15 mouse cellular contexts compared by ENCODE assay signal in genomic region chr7:28505585-28505984, GRCm38 (mm10). TPM values are rescaled to one million over a fixed set of nuclear protein-coding genes. Genes with fewer than 3 reads are reported as not detected.
A peak's percentile ranks its signal among the peaks of the same experiment; 100 is the strongest.
DNase-seq lines count a peak whose midpoint lies in the region; ATAC-seq and TF ChIP-seq lines count a peak whose summit lies in the region.
"Had no signal": no experiment of that assay in that cellular context is flagged by ENCODE, and none has a peak within 500 bp of the region (broad histone marks: within the 10 kb centered on the region; RNA-seq: fewer than 3 reads in every experiment).

No protein-coding gene starts in this region.

- 10% methylated on average over 5 of the region's 5 CpGs for WGBS in forebrain, embryonic 11.5 days
- whole genome bisulfite sequencing in forebrain, postnatal 0 days = 8% methylated on average over 5 of the region's 5 CpGs
- 1% methylated on average over 5 of the region's 5 CpGs for WGBS in stomach, postnatal 0 days

- no peak overlapping the region for H3K4me3 ChIP-seq in forebrain, embryonic 11.5 days (ENCODE audit: low read depth, low read length)
- no peak overlapping the region for H3K4me3 ChIP-seq in forebrain, postnatal 0 days (ENCODE audit: low read depth, low read length)
- H3K4me3 ChIP-seq in stomach, postnatal 0 days (ENCODE audit: low read depth, low read length) = no peak overlapping the region
- H3K4me3 ChIP-seq: forebrain, embryonic 10.5 days; hindbrain, embryonic 12.5 days; layer of hippocampus, adult 2 months; liver, embryonic 13.5 days had no signal

- TF ChIP-seq CTCF in forebrain, postnatal 0 days (IDR thresholded peaks at IDR 0.05; ENCODE audit: low read depth) = no peak
- no peak for TF ChIP-seq CTCF in stomach, postnatal 0 days (IDR thresholded peaks at IDR 0.05; ENCODE audit: low read depth)

- H3K27me3 ChIP-seq in forebrain, embryonic 11.5 days (ENCODE audit: control insufficient read depth, insufficient read depth, low read length) = no peaks in the 10 kb centered on the region
- no peaks in the 10 kb centered on the region for H3K27me3 ChIP-seq in forebrain, postnatal 0 days (ENCODE audit: insufficient read depth, low read length)
- no peaks in the 10 kb centered on the region for H3K27me3 ChIP-seq in stomach, postnatal 0 days (ENCODE audit: control insufficient read depth, insufficient read depth, low read length)
- H3K27me3 ChIP-seq: hindbrain, embryonic 12.5 days; liver, embryonic 13.5 days had no signal

- DNase-seq in forebrain, embryonic 11.5 days (ENCODE audit: low spot score) = peak; percentile 55
- no peak for DNase-seq in forebrain, postnatal 0 days
- DNase-seq in ovary, postnatal 36 days (ENCODE audit: low spot score) = peak; percentile 29
- DNase-seq in ovary, postnatal 14 days (ENCODE audit: low spot score) = no peak
- DNase-seq in embryo, embryonic 10 days (ENCODE audit: low spot score) = peak; percentile 62
- DNase-seq in stomach, postnatal 0 days (ENCODE audit: low spot score) = peak; percentile 51
- no peak for DNase-seq in spleen, postnatal 4 days (ENCODE audit: low spot score in 2 of 2)
- no peak for DNase-seq in heart, adult 8-10 months (ENCODE audit: low spot score)
- DNase-seq: cerebellum, postnatal 10 days; liver, embryonic 13.5 days had no signal

- no peaks in the 10 kb centered on the region for H3K36me3 ChIP-seq in forebrain, embryonic 11.5 days (ENCODE audit: control insufficient read depth, insufficient read depth, low read length)
- H3K36me3 ChIP-seq in forebrain, postnatal 0 days (ENCODE audit: insufficient read depth) = no peaks in the 10 kb centered on the region
- H3K36me3 ChIP-seq in stomach, postnatal 0 days (ENCODE audit: control insufficient read depth, insufficient read depth, low read length) = no peaks in the 10 kb centered on the region
- H3K36me3 ChIP-seq: forebrain, embryonic 10.5 days; hindbrain, embryonic 12.5 days; liver, embryonic 13.5 days had no signal

- no peak overlapping the region for H3K4me2 ChIP-seq in forebrain, embryonic 11.5 days (ENCODE audit: low read depth, low read length, severe bottlenecking)
- H3K4me2 ChIP-seq in forebrain, postnatal 0 days (ENCODE audit: low read depth) = no peak overlapping the region
- no peak overlapping the region for H3K4me2 ChIP-seq in stomach, postnatal 0 days (replicated peaks; ENCODE audit: low read depth)
- H3K4me2 ChIP-seq: hindbrain, embryonic 12.5 days; liver, embryonic 13.5 days; midbrain, embryonic 11.5 days had no signal

- no peak overlapping the region for H3K27ac ChIP-seq in forebrain, embryonic 11.5 days (ENCODE audit: low read depth, low read length)
- H3K27ac ChIP-seq in forebrain, postnatal 0 days (ENCODE audit: low read depth, low read length) = no peak overlapping the region
- no peak overlapping the region for H3K27ac ChIP-seq in stomach, postnatal 0 days (replicated peaks)
- H3K27ac ChIP-seq: forebrain, embryonic 10.5 days; hindbrain, embryonic 12.5 days; layer of hippocampus, adult 2 months; liver, embryonic 13.5 days had no signal

- no peak for ATAC-seq in forebrain, embryonic 11.5 days (replicated peaks; ENCODE audit: low FRiP score)
- no peak for ATAC-seq in forebrain, postnatal 0 days
- no peak for ATAC-seq in stomach, postnatal 0 days (ENCODE audit: low FRiP score, low TSS enrichment)

- TF ChIP-seq EP300 in stomach, postnatal 0 days (optimal IDR thresholded peaks at IDR 0.05) = no peak

- no peaks in the 10 kb centered on the region for H3K9me3 ChIP-seq in forebrain, embryonic 11.5 days (ENCODE audit: control insufficient read depth, low read length)
- H3K9me3 ChIP-seq in forebrain, postnatal 0 days (ENCODE audit: low read length) = no peaks in the 10 kb centered on the region
- H3K9me3 ChIP-seq in stomach, postnatal 0 days (ENCODE audit: control insufficient read depth, low read length) = no peaks in the 10 kb centered on the region
- H3K9me3 ChIP-seq: liver, embryonic 13.5 days had no signal

- no peaks in the 10 kb centered on the region for H3K4me1 ChIP-seq in forebrain, embryonic 11.5 days (replicated peaks; ENCODE audit: control insufficient read depth, insufficient read depth, low read length)
- no peaks in the 10 kb centered on the region for H3K4me1 ChIP-seq in forebrain, postnatal 0 days (ENCODE audit: insufficient read depth)
- no peaks in the 10 kb centered on the region for H3K4me1 ChIP-seq in stomach, postnatal 0 days (replicated peaks; ENCODE audit: control insufficient read depth, insufficient read depth)
- H3K4me1 ChIP-seq: forebrain, embryonic 10.5 days; hindbrain, embryonic 12.5 days; liver, embryonic 13.5 days had no signal

- no peak overlapping the region for H3K9ac ChIP-seq in forebrain, embryonic 11.5 days (ENCODE audit: low read length)
- H3K9ac ChIP-seq in forebrain, postnatal 0 days = no peak overlapping the region
- no peak overlapping the region for H3K9ac ChIP-seq in stomach, postnatal 0 days (ENCODE audit: low read length)
- H3K9ac ChIP-seq: hindbrain, embryonic 12.5 days; liver, embryonic 13.5 days had no signal

RNA-seq across cellular contexts. Expression of gene Ifnl2, which starts 4.7 kb away (rescaled TPM):
- polyA plus RNA-seq in forebrain, embryonic 11.5 days (2014; fragmentation: Nextera tagmentation; extraction: Ambion mirVana) = not detected in 2 replicates
- not detected in 2 replicates for total RNA-seq in forebrain, postnatal 0 days (2014; rRNA removed)
- not detected in 2 replicates for polyA plus RNA-seq in forebrain, postnatal 0 days (2015; fragmentation: Nextera tagmentation; extraction: Ambion mirVana)
- polyA plus RNA-seq in stomach, postnatal 0 days (2015; fragmentation: Nextera tagmentation; extraction: Ambion mirVana) = not detected in 2 replicates
- total RNA-seq in heart, adult 8-10 months (2022) = not detected
- total RNA-seq: layer of hippocampus, adult 2 months had no signal
- polyA plus RNA-seq: forebrain, embryonic 10.5 days; gonadal fat pad, adult 2 months; hindbrain, embryonic 12.5 days; liver, embryonic 13.5 days; midbrain, embryonic 11.5 days had no signal

RNA-seq across cellular contexts. Expression of gene Ifnl3, which starts 17.1 kb away (rescaled TPM):
- polyA plus RNA-seq in forebrain, embryonic 11.5 days (2014; fragmentation: Nextera tagmentation; extraction: Ambion mirVana) = not detected in 2 replicates
- total RNA-seq in forebrain, postnatal 0 days (2014; rRNA removed) = not detected in 2 replicates
- polyA plus RNA-seq in forebrain, postnatal 0 days (2015; fragmentation: Nextera tagmentation; extraction: Ambion mirVana) = not detected in 2 replicates
- not detected in 2 replicates for polyA plus RNA-seq in stomach, postnatal 0 days (2015; fragmentation: Nextera tagmentation; extraction: Ambion mirVana)
- total RNA-seq in heart, adult 8-10 months (2022) = not detected
- total RNA-seq: layer of hippocampus, adult 2 months had no signal
- polyA plus RNA-seq: forebrain, embryonic 10.5 days; gonadal fat pad, adult 2 months; hindbrain, embryonic 12.5 days; liver, embryonic 13.5 days; midbrain, embryonic 11.5 days had no signal

RNA-seq across cellular contexts. Expression of gene Sycn, which starts 35.1 kb away (rescaled TPM):
- not detected in 2 replicates for polyA plus RNA-seq in forebrain, embryonic 11.5 days (2014; fragmentation: Nextera tagmentation; extraction: Ambion mirVana)
- not detected in 2 replicates for total RNA-seq in forebrain, postnatal 0 days (2014; rRNA removed)
- not detected in 2 replicates for polyA plus RNA-seq in forebrain, postnatal 0 days (2015; fragmentation: Nextera tagmentation; extraction: Ambion mirVana)
- polyA plus RNA-seq in stomach, postnatal 0 days (2015; fragmentation: Nextera tagmentation; extraction: Ambion mirVana) = 87.1 and 87.6 TPM in 2 replicates
- not detected for total RNA-seq in heart, adult 8-10 months (2022)
- total RNA-seq: layer of hippocampus, adult 2 months had no signal
- polyA plus RNA-seq: forebrain, embryonic 10.5 days; hindbrain, embryonic 12.5 days; liver, embryonic 13.5 days; midbrain, embryonic 11.5 days had no signal

RNA-seq across cellular contexts. Expression of gene Nccrp1, which starts 41.5 kb away (rescaled TPM):
- not detected in 2 replicates for polyA plus RNA-seq in forebrain, embryonic 11.5 days (2014; fragmentation: Nextera tagmentation; extraction: Ambion mirVana)
- 0.10 and 0.15 TPM in 2 replicates for total RNA-seq in forebrain, postnatal 0 days (2014; rRNA removed)
- polyA plus RNA-seq in forebrain, postnatal 0 days (2015; fragmentation: Nextera tagmentation; extraction: Ambion mirVana) = 0.09 TPM in 1 of 2 replicates, not detected in the other
- polyA plus RNA-seq in stomach, postnatal 0 days (2015; fragmentation: Nextera tagmentation; extraction: Ambion mirVana) = 20.1 and 27.2 TPM in 2 replicates
- total RNA-seq in heart, adult 8-10 months (2022) = not detected
- polyA plus RNA-seq: forebrain, embryonic 10.5 days; hindbrain, embryonic 12.5 days; liver, embryonic 13.5 days; midbrain, embryonic 11.5 days had no signal

RNA-seq across cellular contexts. Expression of gene Lrfn1, which starts 53.8 kb away (rescaled TPM):
- polyA plus RNA-seq in forebrain, embryonic 11.5 days (2014; fragmentation: Nextera tagmentation; extraction: Ambion mirVana) = 6.1 and 8.2 TPM in 2 replicates
- 57.7 and 88.3 TPM in 2 replicates for total RNA-seq in forebrain, postnatal 0 days (2014; rRNA removed)
- 16.0 and 21.2 TPM in 2 replicates for polyA plus RNA-seq in forebrain, postnatal 0 days (2015; fragmentation: Nextera tagmentation; extraction: Ambion mirVana)
- 0.96 and 1.3 TPM in 2 replicates for polyA plus RNA-seq in stomach, postnatal 0 days (2015; fragmentation: Nextera tagmentation; extraction: Ambion mirVana)
- total RNA-seq in heart, adult 8-10 months (2022) = under 1 TPM; 0.43 to 0.82 (median 0.61) TPM

Comparison
In these comparisons a context has a peak if more than half of its experiments do, and no peak if none do; other contexts are left out.
1. DNase-seq: peak in forebrain, embryonic 11.5 days (single experiment), ovary, postnatal 36 days (single experiment), embryo, embryonic 10 days (single experiment) and stomach, postnatal 0 days (single experiment); none in forebrain, postnatal 0 days (single experiment), ovary, postnatal 14 days (single experiment), spleen, postnatal 4 days (0 of 2) and heart, adult 8-10 months (single experiment).
2. RNA of gene Sycn, which starts 35.1 kb away (polyA plus RNA-seq): 87.1 to 87.6 TPM in stomach, postnatal 0 days; not detected in forebrain, embryonic 11.5 days and not detected in forebrain, postnatal 0 days; every median in the first group is over 10 times any median in the second.